ENCODE assay signal across 19 mouse cellular contexts in the genomic region with DNA sequence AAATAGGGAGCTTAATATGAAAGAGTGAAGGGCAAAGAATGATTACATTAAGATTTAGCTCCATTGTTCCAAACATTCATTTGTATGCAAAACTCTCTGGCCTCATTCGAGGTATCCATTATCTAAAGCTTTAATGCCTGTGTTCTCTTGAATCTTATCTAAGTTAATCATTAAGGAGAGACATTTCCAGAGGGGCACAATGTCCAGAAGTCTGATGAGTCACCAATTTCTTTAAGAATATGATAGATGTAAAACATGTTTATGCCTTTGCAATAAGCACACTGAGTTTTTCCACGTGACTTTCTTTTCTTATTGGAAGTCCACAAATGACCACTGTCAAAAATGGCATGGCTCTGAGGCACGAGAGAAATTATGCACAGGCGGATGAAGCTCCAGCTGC.
"Had no signal": no experiment of that assay in that cellular context is flagged by ENCODE, and none has a peak within 500 bp of the region (broad histone marks: within the 10 kb centered on the region; RNA-seq: fewer than 3 reads in every experiment).

No protein-coding gene starts in this region.

- H3K4me3 ChIP-seq: midbrain, embryonic 10.5 days; myocyte; neural tube, embryonic 13.5 days; neural tube, embryonic 15.5 days; stomach, embryonic 15.5 days had no signal

- DNase-seq: lung, adult 18-20 months; lung, embryonic 14.5 days; lung, postnatal 10 days; lung, postnatal 4 days; midbrain, embryonic 14.5 days; retina, postnatal 1 day; right cerebral cortex, adult 18-20 months; right cerebral cortex, postnatal 25 days; right cerebral cortex, postnatal 4 days; thymus, adult 18-20 months; thymus, postnatal 14 days; thymus, postnatal 36 days had no signal

- H3K27me3 ChIP-seq: neural tube, embryonic 13.5 days; neural tube, embryonic 15.5 days; stomach, embryonic 15.5 days had no signal

- H3K4me2 ChIP-seq: lung, embryonic 14.5 days; neural tube, embryonic 13.5 days; neural tube, embryonic 15.5 days; stomach, embryonic 15.5 days had no signal

- ATAC-seq: midbrain, embryonic 16.5 days had no signal

- H3K9ac ChIP-seq: liver, embryonic 14.5 days; lung, embryonic 14.5 days; neural tube, embryonic 13.5 days; neural tube, embryonic 15.5 days; stomach, embryonic 15.5 days had no signal

- H3K9me3 ChIP-seq: midbrain, embryonic 10.5 days; neural tube, embryonic 13.5 days; neural tube, embryonic 15.5 days; stomach, embryonic 15.5 days had no signal

- H3K27ac ChIP-seq: liver, embryonic 14.5 days; midbrain, embryonic 10.5 days; neural tube, embryonic 13.5 days; neural tube, embryonic 15.5 days; stomach, embryonic 15.5 days had no signal

- H3K36me3 ChIP-seq: midbrain, embryonic 10.5 days; neural tube, embryonic 13.5 days; neural tube, embryonic 15.5 days; stomach, embryonic 15.5 days had no signal
